Mouse (Mus musculus): ENCODE measurements around the gene Cartpt.
"Not testable (repeated sequence)": the region's sequence is repeated elsewhere in the genome, so short reads cannot be mapped to it uniquely, and the experiment has no call there.

Gene Cartpt

GRCm38 (mm10) chr13:99857336-99857735 lies 43.6 kb downstream of the Cartpt start:
- no peak for DNase-seq (ENCODE audit: low read depth, low spot score)

DNA sequence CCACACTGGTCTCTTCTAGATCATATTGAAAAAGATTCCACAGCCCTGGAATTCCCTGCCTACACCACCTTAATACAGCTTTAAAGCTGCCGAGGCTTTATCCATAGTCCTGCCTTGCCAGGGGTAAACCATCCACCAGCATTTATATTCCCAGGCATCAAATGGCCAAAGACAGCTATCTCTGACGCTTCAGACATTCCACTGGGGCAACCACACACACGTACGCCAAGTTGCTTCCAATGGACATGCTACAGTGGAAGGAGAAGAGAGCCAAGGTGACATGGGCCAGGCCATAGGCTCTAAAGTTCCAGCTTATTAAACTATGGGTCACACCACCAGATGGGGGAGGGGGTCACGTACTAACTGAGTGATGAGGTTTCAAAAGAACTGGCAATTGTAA lies 45.7 kb downstream of the Cartpt start:
- no peak for DNase-seq (ENCODE audit: low read depth, low spot score)

- no peak for DNase-seq (ENCODE audit: low read depth, low spot score)
Observed at GRCm38 (mm10) chr13:99853131-99853530, 47.8 kb downstream of the Cartpt start.

GRCm38 (mm10) chr13:99852416-99852815 lies 48.5 kb downstream of the Cartpt start:
- not testable (repeated sequence) for DNase-seq (ENCODE audit: low read depth, low spot score)

DNA sequence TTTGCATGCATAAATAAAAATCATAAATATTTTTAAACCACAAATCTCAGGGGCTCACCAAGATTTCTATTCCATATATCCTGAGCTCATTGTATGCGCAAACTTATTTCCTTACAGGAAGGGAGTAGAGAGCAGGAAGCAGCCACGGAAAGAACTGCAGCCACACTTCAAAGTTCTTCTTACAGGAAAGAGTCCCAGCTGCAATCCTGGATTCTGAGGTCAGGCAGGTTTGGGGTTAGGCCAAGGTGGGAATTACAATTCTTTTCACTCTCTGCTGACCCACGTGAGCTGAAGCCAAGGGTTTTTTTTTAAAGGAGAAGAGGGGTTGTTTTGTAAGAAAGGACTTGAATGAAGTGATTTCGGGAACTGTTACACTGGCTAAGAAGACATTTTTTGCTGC lies 49.9 kb downstream of the Cartpt start:
- DNase-seq (ENCODE audit: low read depth, low spot score): no peak

DNA sequence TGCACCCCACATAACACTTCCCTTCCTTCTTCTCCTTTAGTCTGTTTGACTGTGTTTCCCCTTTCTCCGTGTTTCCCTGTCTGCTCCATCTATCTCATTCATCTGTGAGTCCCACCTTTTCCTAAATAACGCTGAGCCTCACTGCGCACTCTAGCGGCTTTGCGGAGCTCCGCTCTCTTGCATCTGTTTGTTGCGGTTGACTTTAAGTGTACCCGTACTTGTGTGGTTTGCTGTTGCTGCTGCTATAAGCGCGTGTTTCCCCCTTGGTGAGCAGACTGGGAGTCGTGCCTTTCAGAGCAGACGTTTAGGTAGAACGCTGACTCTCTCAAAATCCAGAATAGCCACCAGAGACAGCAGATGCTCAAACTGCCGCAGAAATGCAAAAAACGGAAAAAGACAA lies 51.3 kb downstream of the Cartpt start:
- DNase-seq (ENCODE audit: low read depth, low spot score): no peak

Measured in 3T3-L1 (cell line).